Mouse (Mus musculus) ES-E14 (cell line): ENCODE measurements at regions not wholly inside any gene's neighbourhood (a gene's known extent, or its start where the extent isn't known, plus 50 kb on each side); places are given as distances from the start of the nearest gene placed in this dataset.

Experiments
- CHD2 ChIP-seq: IDR thresholded peaks from 2 replicates; pipeline ENCODE4 v1.6.1; 2014; ENCODE audit warnings: mild to moderate bottlenecking, low read depth, low read length, inconsistent platforms
- MAFK ChIP-seq: IDR thresholded peaks from 2 replicates; pipeline ENCODE4 v1.6.1; 2014; ENCODE audit warnings: mild to moderate bottlenecking, low read depth, low read length, inconsistent platforms; ENCODE audit not compliant: insufficient read depth
- ZC3H11A ChIP-seq: IDR thresholded peaks from 2 replicates; pipeline ENCODE4 v1.6.1; 2012; ENCODE audit warnings: low read depth, mild to moderate bottlenecking, inconsistent platforms, low read length, borderline replicate concordance
- ZNF384 ChIP-seq: IDR thresholded peaks from 2 replicates; pipeline ENCODE4 v1.6.1; 2012; ENCODE audit warnings: low read depth, low read length, inconsistent platforms

GRCm38 (mm10) chr17:88326740-88327123 lies 113.8 kb upstream of the Foxn2 start:
- no peak for TF ChIP-seq CHD2
- no peak for TF ChIP-seq ZC3H11A
- no peak for TF ChIP-seq ZNF384
- no peak for TF ChIP-seq MAFK
